Mouse (Mus musculus) spleen, postnatal 14 days (tissue): Measurements from ENCODE around the gene Scgb2b18.
"Not testable (repeated sequence)": the region's sequence is repeated elsewhere in the genome, so short reads cannot be mapped to it uniquely, and the experiment has no call there.

ENCODE experiments used
- DNase-seq, 2 experiments: peaks; one replicate each; pipeline ENCODE4 v3.0.0; 2021 to 2022; ENCODE audit warnings: low spot score in 2 of 2

Scgb2b18 gene

DNA sequence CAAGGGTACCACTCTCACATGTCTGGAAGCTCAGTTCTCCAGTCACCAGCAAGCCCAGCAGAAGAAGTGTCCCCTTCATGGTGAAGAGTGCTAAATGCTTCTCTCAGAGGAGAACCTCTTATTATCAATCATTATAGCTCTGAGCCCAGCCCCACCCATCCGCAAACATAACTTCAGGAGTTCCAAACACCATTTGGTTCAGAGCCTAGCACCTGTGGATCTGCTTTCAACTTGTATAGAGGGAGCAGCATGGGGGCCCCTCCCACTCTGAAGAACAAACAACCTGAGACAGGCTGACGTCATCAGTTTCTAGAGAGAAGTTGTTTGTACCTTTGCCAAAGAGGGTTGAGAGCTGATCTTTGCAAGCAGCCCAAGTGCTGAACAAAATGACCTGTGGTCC, at the start of gene Scgb2b18:
Scgb2b18 (minus strand) TSS at position 101 of the 400 bp plus-strand sequence.
- DNase-seq: not testable (repeated sequence)

DNA sequence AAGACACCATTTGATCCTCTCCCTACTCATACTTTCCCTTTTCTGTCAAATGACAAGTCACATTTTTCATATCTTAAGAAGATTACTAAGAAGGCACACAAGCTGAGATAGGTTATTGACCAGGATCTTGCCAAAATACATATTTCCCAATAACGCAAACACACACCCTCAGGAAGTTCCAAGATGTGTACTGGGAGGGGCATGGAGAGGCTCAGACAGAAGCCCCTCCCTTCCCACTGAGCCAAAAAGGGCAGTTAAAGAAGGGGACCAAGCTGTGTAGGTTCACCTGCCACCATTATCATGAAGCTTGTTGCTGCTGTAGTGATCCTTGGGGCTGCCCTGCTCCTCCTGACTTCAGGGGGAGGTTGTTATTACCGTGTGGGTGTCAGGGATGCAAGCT, 11.6 kb upstream of the Scgb2b18 start, which contains the start of gene Scgb1b18:
Scgb1b18 (plus strand) TSS at position 301 of the 400 bp plus-strand sequence.
- not testable (repeated sequence) for DNase-seq
